Comparison of ENCODE assay signal across 8 mouse cellular contexts in genomic region chr14:32321732-32322685, GRCm38 (mm10). TPM values are rescaled to one million over a fixed set of nuclear protein-coding genes. Genes with fewer than 3 reads are reported as not detected.
DNase-seq lines count a peak whose midpoint lies in the region; ATAC-seq and TF ChIP-seq lines count a peak whose summit lies in the region.

Gene Ogdhl (plus strand): TSS chr14:32322019.

- ATAC-seq in forebrain, embryonic 16.5 days = peak; percentile 80
- peak; percentile 59 for ATAC-seq in liver, postnatal 0 days
- ATAC-seq in neural tube, embryonic 15.5 days (ENCODE audit: low FRiP score) = peak; percentile 78

- peak; percentile 87 for DNase-seq in Muller cell, postnatal 12 days (ENCODE audit: inconsistent ontology term)
- DNase-seq in cerebellum, adult 2 months = peak; percentile 83 to 87
- DNase-seq in heart, postnatal 25 days (ENCODE audit: low spot score) = no peak
- peak; percentile 71 to 85 for DNase-seq in layer of hippocampus, adult 18-20 months (ENCODE audit: low spot score in 2 of 2)
- peak; percentile 78 for DNase-seq in liver, postnatal 0 days
- peak; percentile 57 for DNase-seq in thymus, postnatal 0 days (ENCODE audit: low spot score)

- no peak for TF ChIP-seq EP300 in liver, postnatal 0 days (IDR thresholded peaks at IDR 0.05; ENCODE audit: low read depth)

- peaks cover 4% of the 10 kb centered on the region; the same call in 1 of the 2 replicates for H3K4me1 ChIP-seq in cerebellum, adult 2 months (ENCODE audit: control insufficient read depth, insufficient read depth, low read length)
- H3K4me1 ChIP-seq in forebrain, embryonic 16.5 days (replicated peaks; ENCODE audit: control insufficient read depth, insufficient read depth, low read length) = peaks cover 11% of the 10 kb centered on the region
- H3K4me1 ChIP-seq in liver, postnatal 0 days (ENCODE audit: insufficient read depth) = peaks cover 4% of the 10 kb centered on the region
- H3K4me1 ChIP-seq in neural tube, embryonic 15.5 days = peaks cover 17% of the 10 kb centered on the region

- H3K4me3 ChIP-seq in cerebellum, adult 2 months (replicated peaks; ENCODE audit: insufficient read depth, low read depth, low read length) = peak within 1 kb of the TSS; percentile 85
- H3K4me3 ChIP-seq in forebrain, embryonic 16.5 days (replicated peaks; ENCODE audit: low read length) = peak within 1 kb of the TSS; percentile 78
- peak within 1 kb of the TSS; percentile 58 for H3K4me3 ChIP-seq in liver, postnatal 0 days (ENCODE audit: low read depth, low read length)
- H3K4me3 ChIP-seq in neural tube, embryonic 15.5 days (replicated peaks) = peak within 1 kb of the TSS; percentile 62

- H3K4me2 ChIP-seq in forebrain, embryonic 16.5 days (ENCODE audit: low read length) = peak within 1 kb of the TSS; percentile 83
- peak within 1 kb of the TSS; percentile 84 for H3K4me2 ChIP-seq in liver, postnatal 0 days (ENCODE audit: low read depth, low read length)
- peak within 1 kb of the TSS; percentile 82 for H3K4me2 ChIP-seq in neural tube, embryonic 15.5 days

- no peaks in the 10 kb centered on the region for H3K27me3 ChIP-seq in cerebellum, adult 2 months (ENCODE audit: control insufficient read depth, insufficient read depth, low read length)
- no peaks in the 10 kb centered on the region for H3K27me3 ChIP-seq in forebrain, embryonic 16.5 days (replicated peaks; ENCODE audit: control insufficient read depth, insufficient read depth, low read length)
- H3K27me3 ChIP-seq in liver, postnatal 0 days (ENCODE audit: insufficient read depth, low read length) = no peaks in the 10 kb centered on the region
- no peaks in the 10 kb centered on the region for H3K27me3 ChIP-seq in neural tube, embryonic 15.5 days (replicated peaks)

- peaks cover 2% of the 10 kb centered on the region; the same call in 1 of the 2 replicates for H3K36me3 ChIP-seq in forebrain, embryonic 16.5 days (ENCODE audit: control insufficient read depth, insufficient read depth)
- H3K36me3 ChIP-seq in liver, postnatal 0 days (replicated peaks; ENCODE audit: insufficient read depth, low read length) = no peaks in the 10 kb centered on the region
- no peaks in the 10 kb centered on the region for H3K36me3 ChIP-seq in neural tube, embryonic 15.5 days

- peak within 1 kb of the TSS; percentile 50; the same call in 1 of the 2 replicates for H3K27ac ChIP-seq in cerebellum, adult 2 months (ENCODE audit: insufficient read depth, low read length)
- 0 out of 2 replicates have a peak within 1 kb of the TSS, but pooled peaks have one; percentile 25 for H3K27ac ChIP-seq in forebrain, embryonic 16.5 days (ENCODE audit: low read length)
- H3K27ac ChIP-seq in liver, postnatal 0 days (ENCODE audit: low read depth) = no peak within 1 kb of the TSS
- peak within 1 kb of the TSS; percentile 48; the same call in 1 of the 2 replicates for H3K27ac ChIP-seq in neural tube, embryonic 15.5 days (replicated peaks)

- peak; percentile 69; the same call in 1 of the 2 replicates for TF ChIP-seq POLR2A in cerebellum, adult 2 months (IDR thresholded peaks at IDR 0.05; ENCODE audit: borderline replicate concordance, insufficient read depth, low read length)

- intact Hi-C loops in heart, postnatal 25 days (cut with DNase I) = no loop called here

- no peaks in the 10 kb centered on the region for H3K9me3 ChIP-seq in forebrain, embryonic 16.5 days (ENCODE audit: control insufficient read depth, low read length)
- H3K9me3 ChIP-seq in liver, postnatal 0 days (ENCODE audit: low read length) = no peaks in the 10 kb centered on the region
- no peaks in the 10 kb centered on the region for H3K9me3 ChIP-seq in neural tube, embryonic 15.5 days (replicated peaks)

- no peak for TF ChIP-seq CTCF in cerebellum, adult 2 months (IDR thresholded peaks at IDR 0.05; ENCODE audit: borderline replicate concordance, insufficient read depth, low read depth, low read length)
- TF ChIP-seq CTCF in liver, postnatal 0 days (IDR thresholded peaks at IDR 0.05; ENCODE audit: low read depth) = no peak

- 2% methylated on average over 50 of the region's 50 CpGs for WGBS in cerebellum, adult 2 months
- 2% methylated on average over 50 of the region's 50 CpGs for WGBS in forebrain, embryonic 16.5 days
- 4% methylated on average over 49 of the region's 50 CpGs for WGBS in liver, postnatal 0 days (ENCODE audit: insufficient replicate concordance)
- WGBS in neural tube, embryonic 15.5 days = 4% methylated on average over 50 of the region's 50 CpGs

- H3K9ac ChIP-seq in forebrain, embryonic 16.5 days (replicated peaks; ENCODE audit: low read depth, low read length) = peak within 1 kb of the TSS; percentile 93
- H3K9ac ChIP-seq in liver, postnatal 0 days (replicated peaks) = 0 out of 2 replicates have a peak within 1 kb of the TSS, but pooled peaks have one; percentile 34
- peak within 1 kb of the TSS; percentile 77 for H3K9ac ChIP-seq in neural tube, embryonic 15.5 days (replicated peaks)

RNA-seq across cellular contexts. Expression of gene Ogdhl, which starts in this region (rescaled TPM):
- 91.2 and 94.7 TPM in 2 replicates for polyA plus RNA-seq in cerebellum, adult 2 months (2012; rRNA removed)
- polyA plus RNA-seq in forebrain, embryonic 16.5 days (2015; fragmentation: Nextera tagmentation; extraction: Ambion mirVana) = 25.2 and 29.6 TPM in 2 replicates
- total RNA-seq in heart, postnatal 25 days (2021) = 10 to 100 TPM; 78.0 to 92.1 TPM
- total RNA-seq in layer of hippocampus, adult 18-20 months (2021) = 100 to 1,000 TPM; 103 to 111 TPM
- 0.49 and 0.58 TPM in 2 replicates for polyA plus RNA-seq in liver, postnatal 0 days (2015; fragmentation: Nextera tagmentation; extraction: Ambion mirVana)
- polyA plus RNA-seq in neural tube, embryonic 15.5 days (2015; fragmentation: Nextera tagmentation; extraction: Ambion mirVana) = 19.1 and 21.7 TPM in 2 replicates
- 2.3 and 2.4 TPM in 2 replicates for polyA plus RNA-seq in thymus, postnatal 0 days (2015; fragmentation: Nextera tagmentation; extraction: Ambion mirVana)

Comparison
In these comparisons a context has a peak if more than half of its experiments do, and no peak if none do; other contexts are left out.
1. Peak in DNase-seq, ATAC-seq, H3K4me3 ChIP-seq, H3K9ac ChIP-seq and H3K4me2 ChIP-seq in liver, postnatal 0 days; RNA of the gene not detected or under 1 TPM.
2. H3K9ac ChIP-seq: peak in every context shown above with its lines; median percentile 93 in forebrain, embryonic 16.5 days; 77 in neural tube, embryonic 15.5 days; 34 in liver, postnatal 0 days.